Mouse (Mus musculus): ENCODE measurements at regions not wholly inside any gene's neighbourhood (a gene's known extent, or its start where the extent isn't known, plus 50 kb on each side); places are given as distances from the start of the nearest gene placed in this dataset.

DNA sequence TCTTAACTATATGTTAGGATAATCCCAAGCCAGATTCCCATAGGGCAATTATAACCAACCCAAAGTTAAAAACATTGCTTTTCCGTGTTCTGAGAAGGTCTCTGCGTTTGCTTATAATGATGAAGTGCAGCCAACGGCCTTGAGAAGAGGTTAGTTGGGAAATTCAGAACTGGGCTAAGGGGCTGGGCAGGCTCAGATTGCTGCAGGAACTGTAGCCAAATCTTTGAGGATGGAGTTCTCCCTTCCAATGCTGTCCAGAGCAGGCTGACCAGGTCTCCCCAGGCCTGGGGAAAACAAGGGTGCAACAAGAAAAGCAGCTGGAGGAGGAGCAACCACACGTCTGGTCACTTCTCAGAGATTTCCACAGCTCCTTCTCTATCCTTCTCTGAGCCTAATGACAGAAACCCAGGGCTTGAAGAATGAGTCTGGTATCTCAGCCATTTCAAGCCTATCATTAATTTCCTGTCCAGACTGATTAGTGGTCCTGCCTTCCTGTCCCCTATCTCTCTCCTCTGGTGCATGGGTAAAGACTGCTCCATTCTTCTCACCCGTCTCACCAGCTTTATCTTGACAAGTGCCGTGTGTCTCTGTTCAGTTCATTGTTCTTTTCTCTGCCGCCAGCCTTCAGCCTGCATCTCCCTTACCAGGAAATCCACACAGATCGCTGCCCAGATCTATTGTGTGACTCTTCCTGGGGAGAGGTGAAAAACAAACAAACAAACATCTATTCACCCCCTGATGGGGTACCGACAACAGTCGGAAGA is 255.2 kb downstream of the Sipa1l2 start:
- Histone ChIP-seq H3K9ac (ENCODE audit: low read depth, low read length) (no peak overlapping the region), H3K36me3 (ENCODE audit: control insufficient read depth, insufficient read depth, low read length) (no peaks in the 10 kb centered on the region), H3K9me3 (ENCODE audit: control insufficient read depth, low read length) (no peaks in the 10 kb centered on the region), H3K4me1 (ENCODE audit: control insufficient read depth, insufficient read depth, low read depth, low read length) (peaks cover 6% of the 10 kb centered on the region), H3K4me3 (ENCODE audit: low read length) (no peak overlapping the region), H3K27me3 (replicated peaks; ENCODE audit: control insufficient read depth, insufficient read depth, low read length) (0 out of 2 replicates have a peak, but pooled peaks cover 5% of the 10 kb centered on the region), H3K27ac (ENCODE audit: low read depth, low read length) (no peak overlapping the region), H3K4me2 (ENCODE audit: low read length) (no peak overlapping the region)
- no peak for ATAC-seq
- WGBS: 51% methylated on average over 10 of the region's 10 CpGs

DNA sequence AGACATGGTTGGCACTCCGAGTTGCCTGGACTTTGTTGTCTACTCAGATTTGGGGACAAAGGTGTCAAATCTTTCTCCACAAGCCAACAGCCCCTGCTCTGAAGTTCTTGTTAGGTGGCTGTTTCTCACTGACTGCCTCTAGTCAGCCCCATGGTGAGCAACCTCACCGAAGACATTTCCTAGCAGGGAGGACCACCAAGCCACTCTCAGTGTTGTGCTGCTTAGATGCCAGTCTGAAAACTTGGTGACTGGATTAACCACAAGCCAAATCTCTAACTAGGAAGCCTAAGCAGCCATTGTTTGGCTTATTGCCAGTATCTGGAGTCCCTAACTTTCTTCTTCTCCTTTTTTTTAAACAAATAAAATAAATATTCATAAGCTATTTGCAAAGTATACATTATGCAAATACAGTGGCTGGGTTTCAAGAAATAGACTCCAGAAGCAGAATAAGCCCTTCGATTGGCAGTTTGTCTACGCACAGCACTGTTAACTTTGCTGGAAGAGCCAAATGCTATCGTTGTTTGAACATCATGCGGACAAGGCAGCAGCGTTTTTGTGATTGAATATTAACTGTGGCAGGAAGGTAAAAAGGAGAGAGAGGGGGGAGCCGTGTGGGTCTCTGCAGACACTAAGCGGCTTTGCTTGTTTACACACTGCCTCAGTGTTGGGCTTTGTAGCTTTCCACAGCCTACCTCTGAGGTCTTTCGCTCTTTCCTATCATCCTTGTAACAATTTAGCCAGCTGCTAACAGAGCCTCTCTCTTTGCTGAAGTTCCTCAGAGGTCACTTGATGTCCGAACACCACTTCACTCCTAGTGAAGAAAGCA is 257.4 kb downstream of the Disc1 start:
- peaks cover 8% of the 10 kb centered on the region for H3K4me1 ChIP-seq (ENCODE audit: control insufficient read depth, insufficient read depth, low read depth, low read length)
- 40% methylated on average over 11 of the region's 11 CpGs for WGBS

More for the DNA sequence above, 257.4 kb downstream of the Disc1 start:
- H3K36me3 ChIP-seq (ENCODE audit: control insufficient read depth, insufficient read depth, low read length): no peaks in the 10 kb centered on the region
- 0 out of 2 replicates have a peak, but pooled peaks cover 5% of the 10 kb centered on the region for H3K27me3 ChIP-seq (replicated peaks; ENCODE audit: control insufficient read depth, insufficient read depth, low read length)
- H3K4me3 ChIP-seq (ENCODE audit: low read length): no peak overlapping the region
- H3K27ac ChIP-seq (ENCODE audit: low read depth, low read length): no peak overlapping the region
- ATAC-seq: no peak
- H3K9me3 ChIP-seq (ENCODE audit: control insufficient read depth, low read length): no peaks in the 10 kb centered on the region
- no peak overlapping the region for H3K9ac ChIP-seq (ENCODE audit: low read depth, low read length)
- no peak overlapping the region for H3K4me2 ChIP-seq (ENCODE audit: low read length)
